Mouse (Mus musculus) erythroblast, adult 5-6 weeks (primary cell): ENCODE data around the gene Btd. TPM values are rescaled to one million over a fixed set of nuclear protein-coding genes. Genes with fewer than 3 reads are reported as not detected.

Source experiments
- ATAC-seq: replicated peaks from 2 replicates; pipeline ENCODE4 v1.8.0; 2016; ENCODE audit warnings: moderate number of reproducible peaks, mild to moderate bottlenecking, moderate TSS enrichment, inconsistent platforms; ENCODE audit not compliant: poor library complexity, low FRiP score, severe bottlenecking
- total RNA-seq, 2 experiments: library from RNA; stranded (forward) in 1 of 2; stranded (reverse) in 1 of 2; fragments of 150-400 nt in 1 of 2; fragments of 200-764, 138-1000 nt in 1 of 2; gene quantifications; 2 replicates each; pipeline versions ENCODE4 v1.2.3 to v1.2.4; 2015 to 2017; ENCODE audit warnings: low replicate concordance in 2 of 2

Gene Btd
- total RNA-seq, 2 experiments from 2014 or later: 5.3 to 18.3 TPM

DNA sequence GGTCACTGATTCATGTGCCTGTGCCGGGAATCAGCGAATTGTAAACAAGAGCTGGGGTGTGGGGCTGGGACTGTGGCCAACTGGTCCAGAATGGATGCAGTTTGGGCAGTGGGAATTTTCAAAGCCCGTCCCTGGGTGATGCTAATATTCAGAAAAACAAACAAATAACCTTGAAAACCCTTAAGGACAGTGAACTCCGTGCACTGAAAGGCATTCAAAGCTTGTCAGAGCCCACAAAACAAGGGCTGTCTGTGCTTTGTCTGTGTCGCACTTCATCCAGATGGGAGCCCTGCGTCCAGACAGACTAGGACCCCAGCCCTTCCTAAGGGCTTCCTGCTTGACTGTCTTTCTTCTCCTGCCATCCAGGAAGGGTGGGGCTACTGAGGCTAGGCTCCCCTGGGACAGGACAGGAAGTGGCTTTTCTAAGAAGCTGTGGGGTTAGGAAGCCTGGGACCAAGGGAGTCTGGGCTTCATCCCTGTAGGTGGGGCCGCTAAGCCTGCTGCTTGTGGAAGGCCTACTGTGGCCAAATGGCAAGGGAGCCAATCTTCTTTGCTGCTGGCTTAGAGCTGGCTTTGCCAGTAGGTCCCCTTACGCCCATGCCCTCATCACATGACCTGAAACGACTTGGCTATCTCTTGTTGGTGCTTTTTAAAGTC is 21.9 kb downstream of the Btd start:
- no peak for ATAC-seq

DNA sequence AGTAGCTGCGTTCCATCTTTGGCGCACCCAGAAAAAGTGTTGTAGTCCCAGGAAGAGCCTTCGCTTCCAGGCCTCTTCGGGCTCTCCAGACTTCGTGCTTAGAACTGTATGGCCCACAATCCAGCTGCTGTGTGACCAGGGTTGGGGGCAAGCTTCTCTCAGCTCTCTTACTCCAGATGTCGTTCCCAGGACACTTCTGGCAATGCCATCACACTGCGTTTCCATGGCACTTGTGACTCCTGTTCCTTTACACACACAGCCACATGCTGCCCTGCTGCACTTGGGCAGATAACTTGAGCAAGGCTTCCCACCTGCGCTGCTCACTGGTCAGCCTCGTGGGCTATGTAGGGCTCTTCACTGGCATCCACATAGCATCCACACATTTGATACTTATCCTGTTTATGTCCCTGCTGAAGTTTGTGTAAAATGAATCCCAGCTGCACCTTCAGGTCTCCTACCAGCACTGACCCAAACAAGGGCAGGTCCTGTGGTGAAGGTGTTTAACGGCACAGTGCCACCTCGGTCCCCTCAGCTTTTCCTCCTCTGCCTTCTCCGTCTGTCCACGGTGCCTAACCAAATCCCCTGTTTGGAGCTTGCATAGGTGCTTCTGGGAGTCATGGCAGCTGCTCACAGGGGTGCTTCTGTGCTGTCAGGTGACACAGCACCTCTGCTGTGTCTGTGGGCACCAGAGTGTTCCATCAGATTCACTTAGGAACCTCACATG is 22.7 kb downstream of the Btd start:
- no peak for ATAC-seq

DNA sequence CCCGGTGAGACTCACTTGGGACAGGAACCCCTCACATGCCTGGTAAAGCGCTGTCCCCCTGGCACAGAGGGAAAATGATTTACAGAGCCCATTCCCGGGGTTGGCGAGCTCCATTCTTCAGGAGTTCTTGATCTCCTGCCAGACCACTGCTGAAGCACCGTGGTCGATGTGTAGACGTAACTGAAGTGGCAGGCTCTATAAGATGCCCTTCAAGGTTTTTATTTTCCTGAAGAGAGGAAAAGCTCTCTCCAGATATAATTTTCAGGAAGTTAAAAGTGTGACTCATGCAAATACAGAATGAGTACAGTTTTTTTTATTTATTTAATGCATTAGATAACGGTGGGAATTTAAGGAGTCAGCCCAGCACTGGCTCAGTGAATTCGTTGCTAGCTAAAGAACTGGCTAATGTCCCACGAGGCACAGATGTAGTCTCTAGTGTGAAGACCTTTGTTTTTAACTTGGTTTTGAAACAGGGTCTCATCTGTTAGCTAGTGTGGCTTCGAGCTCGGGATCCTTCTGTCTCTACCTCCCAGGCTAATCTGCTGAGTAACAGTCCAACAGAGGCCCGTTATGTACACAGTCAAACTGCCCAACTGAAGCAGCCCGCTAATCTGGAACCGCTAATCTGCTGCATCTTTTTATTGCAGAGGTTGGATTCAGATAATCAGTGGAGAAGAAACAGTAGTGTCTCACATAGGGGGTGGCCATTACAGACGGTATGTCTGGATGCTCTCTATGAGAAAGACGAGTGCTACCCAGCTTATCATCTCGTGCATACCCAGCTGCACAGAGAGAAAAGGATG is 23.5 kb downstream of the Btd start:
- no peak for ATAC-seq

DNA sequence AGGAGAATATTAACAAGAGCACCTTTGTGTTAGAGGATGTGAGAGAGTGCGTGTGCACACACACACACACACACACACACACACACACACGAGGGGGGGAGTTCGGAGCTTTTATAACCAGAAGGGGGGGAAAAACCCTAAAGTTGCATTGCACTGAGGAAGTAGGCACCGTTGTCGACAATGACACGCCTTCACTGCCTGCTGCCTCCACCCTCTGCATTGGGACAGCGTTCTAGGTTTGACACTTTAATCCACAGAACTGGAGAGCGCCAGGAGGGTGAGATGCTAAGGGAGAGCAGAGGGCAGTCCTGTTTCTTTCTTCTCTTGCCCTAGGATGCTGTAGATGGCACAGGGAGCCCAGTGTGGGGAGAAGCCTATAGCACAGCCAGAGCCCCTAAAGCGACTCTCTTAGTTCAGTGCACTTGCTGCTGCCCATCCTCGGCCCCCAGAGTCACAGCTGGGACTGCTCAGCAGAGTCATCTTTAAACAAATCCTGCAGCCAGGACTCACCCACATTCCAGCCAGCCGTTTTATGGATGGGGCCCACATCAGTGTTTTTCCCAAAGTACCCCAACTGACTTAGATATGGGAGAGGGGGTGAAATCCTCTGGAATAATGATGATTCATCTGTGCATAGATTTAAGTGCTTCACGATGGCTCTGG is 24.2 kb downstream of the Btd start:
- no peak for ATAC-seq

DNA sequence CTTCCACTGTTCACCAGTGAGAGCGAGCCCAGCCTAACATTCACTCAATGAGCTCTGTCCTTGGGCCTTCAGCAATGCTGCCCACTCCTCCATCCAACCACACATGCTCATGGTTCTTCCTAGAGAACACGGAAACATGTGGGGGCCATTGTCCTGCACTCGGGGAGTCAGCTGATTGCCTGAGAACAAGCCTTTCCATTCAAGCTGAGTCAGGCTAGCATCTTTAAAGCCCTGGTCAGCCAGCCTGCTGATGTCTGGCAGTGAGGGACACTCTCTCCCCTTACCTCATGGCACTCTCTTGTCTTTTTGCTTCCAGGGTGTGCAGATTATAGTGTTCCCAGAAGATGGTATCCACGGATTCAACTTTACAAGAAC is 24.7 kb downstream of the Btd start:
- no peak for ATAC-seq

DNA sequence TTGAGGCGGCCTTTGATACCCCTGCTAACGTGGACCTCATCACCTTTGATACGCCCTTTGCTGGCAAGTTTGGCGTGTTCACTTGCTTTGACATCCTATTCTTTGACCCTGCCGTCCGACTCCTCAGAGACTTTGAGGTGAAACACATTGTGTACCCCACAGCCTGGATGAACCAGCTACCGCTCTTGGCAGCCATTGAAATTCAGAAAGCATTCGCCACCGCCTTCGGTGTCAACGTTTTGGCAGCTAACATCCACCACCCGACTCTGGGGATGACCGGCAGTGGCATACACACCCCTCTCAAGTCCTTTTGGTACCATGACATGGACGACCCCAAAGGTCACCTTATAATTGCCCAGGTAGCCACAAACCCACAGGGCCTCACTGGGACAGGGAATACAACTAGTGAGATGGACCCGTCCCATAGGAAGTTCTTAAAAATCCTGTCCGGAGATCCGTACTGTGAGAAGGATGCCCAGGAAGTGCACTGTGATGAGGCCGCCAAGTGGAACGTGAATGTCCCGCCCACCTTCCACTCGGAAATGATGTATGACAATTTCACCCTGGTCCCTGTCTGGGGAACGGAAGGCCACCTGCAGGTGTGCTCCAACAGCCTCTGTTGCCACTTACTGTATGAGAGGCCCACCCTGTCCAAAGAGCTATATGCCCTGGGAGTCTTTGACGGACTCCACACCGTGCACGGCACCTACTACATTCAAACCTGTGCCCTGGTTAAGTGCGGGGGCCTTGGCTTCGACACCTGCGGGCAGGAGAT is 26.3 kb downstream of the Btd start:
- ATAC-seq: no peak

DNA sequence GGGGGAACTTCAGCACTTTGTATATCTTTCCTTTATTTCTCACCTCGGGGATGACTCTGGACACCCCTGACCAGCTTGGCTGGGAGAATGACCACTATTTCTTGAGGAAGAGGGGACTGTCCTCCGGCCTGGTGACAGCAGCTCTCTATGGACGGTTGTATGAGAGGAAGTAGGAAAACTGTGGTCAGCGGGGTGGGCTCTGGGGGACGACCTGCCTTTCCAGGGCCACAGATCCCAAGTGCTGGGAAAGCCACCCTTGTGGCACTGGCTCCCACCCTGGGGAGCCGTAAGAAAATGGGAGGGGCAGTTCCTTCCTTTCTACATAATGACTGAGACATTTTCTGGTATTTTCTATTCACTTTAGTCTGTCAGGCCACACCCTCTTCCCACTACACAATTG is 26.9 kb downstream of the Btd start:
- no peak for ATAC-seq

DNA sequence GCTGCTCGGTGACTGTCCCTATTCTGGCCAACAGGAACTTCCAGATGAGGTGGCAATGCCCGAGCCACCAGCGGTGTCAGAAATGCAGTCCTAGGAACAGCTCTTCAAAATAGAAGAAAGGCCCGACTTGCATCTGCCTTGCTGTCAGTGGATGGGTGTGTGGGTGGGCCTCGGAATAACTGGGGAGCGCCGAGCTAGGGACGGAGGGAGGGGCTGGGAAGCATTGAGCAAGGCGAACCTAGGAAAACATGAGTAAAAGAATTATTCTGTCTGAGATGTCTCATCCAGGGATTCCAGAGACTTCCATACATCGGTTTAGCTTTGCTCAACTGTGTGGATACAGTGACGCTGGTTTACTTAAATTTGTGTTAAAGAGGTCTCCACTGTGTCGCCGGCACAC is 27.5 kb downstream of the Btd start:
- ATAC-seq: no peak

DNA sequence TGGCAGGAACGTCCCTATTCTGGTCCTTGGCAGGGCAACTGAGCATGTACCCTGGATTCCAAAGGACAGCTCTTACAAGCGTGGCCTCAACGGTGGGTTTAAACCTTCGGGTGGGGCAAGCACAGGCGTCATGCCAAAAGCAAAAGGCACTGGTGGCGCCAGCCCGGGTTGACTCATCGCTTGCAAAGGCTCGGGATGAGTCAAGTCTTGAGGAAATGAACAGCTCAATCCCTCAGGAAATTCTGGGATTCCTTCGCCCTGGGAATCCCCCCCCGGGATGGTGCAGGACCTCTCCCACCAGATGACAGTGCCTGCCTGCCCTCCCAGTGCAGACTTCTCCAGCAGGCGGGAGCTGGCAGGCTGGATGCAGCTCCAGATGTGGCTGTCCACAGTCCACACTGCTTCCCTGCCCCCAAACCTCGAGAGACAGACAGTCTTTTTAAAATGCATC is 28.4 kb downstream of the Btd start:
- ATAC-seq: no peak

DNA sequence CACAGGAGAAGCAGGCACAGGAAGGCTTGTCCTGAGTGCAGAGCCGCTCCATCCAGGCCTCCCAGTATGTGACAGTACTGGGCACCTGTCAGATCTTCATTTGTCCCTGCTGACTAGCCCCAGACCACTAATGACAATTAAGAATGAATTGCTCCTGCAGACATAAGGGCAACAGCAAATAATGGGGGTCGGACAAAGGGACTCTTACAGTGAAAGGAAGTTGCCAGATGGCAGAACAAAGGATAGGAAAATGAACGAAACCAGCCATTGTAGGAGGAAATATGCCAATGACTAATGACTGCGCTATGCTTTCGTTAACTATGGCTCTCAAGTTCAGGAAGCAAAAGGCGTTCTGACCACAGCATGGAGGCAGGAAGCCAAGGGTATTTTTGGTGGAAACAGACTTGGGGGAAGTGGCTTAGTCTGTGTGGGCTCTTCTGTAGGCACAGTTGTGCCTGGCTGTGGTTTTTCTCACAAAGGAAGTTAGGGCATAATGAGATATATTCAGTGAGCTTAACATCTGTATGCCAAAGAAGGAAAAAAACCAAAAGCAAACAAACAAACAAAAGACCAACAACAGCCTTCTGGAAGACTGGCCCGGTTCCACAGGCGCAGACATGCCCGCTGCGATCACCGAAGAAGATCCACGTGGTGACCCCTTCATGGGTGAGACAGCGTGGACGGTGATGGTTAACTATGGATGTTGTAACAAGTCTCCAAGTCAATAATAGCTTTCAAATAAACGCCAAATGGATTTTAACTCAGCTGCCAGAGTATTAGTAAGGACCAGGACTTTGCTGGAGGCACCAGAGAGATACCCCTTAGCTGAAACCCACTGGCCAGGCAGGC is 29.0 kb downstream of the Btd start:
- no peak for ATAC-seq

DNA sequence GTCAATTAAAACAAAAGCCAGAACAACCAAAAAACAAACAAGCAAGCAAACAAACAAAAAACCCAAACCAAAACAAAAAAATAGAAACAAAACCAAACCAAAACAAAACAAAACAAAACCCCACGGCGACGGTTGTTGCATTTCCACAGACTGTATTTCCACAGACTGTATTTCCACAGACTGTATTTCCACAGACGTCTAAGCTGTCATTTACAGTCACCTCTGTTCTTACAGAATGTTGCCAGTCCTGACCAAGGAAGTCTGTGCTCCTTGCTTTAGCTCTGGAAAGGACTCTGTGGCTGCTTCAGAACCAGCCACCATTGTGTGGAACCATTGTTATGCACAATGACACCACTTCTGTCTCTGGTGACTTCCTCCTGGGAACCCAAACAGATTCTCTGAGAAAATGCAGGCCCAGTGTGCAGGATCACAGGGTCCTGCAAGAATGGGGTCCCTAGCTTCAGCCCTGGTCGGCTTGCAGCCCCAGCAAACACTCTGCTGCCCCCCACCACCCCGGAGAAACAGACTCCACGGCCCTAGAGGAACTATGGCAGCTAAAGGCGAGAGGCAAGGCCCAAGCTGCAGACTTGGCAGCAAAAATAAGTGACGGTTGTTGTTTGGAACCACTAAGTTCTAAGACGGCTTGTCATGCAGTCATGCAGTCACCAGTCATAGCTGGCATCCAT is 30.9 kb downstream of the Btd start:
- ATAC-seq: no peak

DNA sequence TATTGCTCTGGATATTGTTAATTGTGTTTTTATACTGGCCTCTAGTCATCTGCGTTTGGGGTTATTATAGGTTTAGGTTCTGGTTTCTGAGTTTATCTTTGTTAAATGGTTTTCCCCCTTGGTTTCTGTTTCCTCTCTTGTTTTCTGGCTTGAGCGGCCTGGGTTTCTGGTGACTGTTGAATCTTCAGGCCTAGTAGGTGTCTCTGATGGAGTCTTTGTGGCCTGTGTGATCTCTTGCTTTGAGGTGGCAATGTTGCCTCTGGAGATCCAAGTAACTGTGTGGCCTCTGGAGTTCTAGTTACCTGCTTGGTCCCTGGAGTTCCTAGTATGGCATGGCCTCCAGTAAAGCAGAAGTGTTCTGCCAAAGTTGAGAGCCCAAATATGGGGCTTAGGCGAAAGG is 39.8 kb downstream of the Btd start:
- ATAC-seq: no peak

DNA sequence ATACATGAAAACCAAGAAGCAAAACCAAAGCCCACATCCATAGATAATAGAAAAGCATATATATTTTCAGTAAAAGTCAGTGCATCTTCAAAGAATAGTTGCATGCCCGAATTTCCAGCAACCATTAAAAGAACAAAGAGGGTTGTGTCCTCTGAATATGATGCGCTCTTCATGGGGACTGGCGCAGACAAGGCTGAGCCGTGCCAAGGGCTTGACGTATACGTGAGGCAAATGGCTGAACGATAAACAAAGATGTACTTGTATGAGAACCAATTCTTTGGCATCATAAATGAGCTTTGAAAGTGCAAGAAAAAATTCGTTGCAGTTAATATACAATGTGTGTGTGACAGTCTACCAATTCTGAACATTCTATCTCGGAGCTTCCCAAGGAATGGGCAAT is 40.5 kb downstream of the Btd start:
- no peak for ATAC-seq

DNA sequence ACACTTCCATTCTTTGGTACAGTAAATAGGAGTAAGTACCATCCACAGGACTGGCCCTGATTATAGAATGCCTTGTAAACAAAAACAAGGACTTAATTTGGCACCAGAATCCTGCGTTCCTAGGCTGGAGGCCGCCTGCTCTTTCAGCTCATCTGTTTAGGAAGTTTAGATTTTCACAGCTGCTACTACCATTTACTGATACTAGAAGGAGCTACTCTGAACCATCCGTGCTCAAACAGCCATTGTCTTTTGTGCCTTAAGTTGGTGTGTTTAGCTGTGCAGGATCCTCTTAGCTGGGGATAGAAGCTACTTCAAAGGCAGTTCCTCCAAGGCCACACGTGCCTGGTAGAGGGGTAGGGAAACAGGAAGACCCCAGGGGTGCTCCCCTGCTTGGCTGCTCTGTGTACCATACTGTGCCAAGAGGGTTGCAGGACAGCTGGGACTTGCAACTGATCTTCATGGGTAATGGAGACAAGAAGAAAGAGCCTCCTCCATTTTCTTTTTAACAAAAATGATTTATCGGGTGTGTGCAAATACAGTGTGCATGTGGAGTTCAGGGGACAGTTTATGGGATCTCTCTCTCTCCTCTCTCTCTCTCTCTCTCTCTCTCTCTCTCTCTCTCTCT is 41.2 kb downstream of the Btd start:
- no peak for ATAC-seq

DNA sequence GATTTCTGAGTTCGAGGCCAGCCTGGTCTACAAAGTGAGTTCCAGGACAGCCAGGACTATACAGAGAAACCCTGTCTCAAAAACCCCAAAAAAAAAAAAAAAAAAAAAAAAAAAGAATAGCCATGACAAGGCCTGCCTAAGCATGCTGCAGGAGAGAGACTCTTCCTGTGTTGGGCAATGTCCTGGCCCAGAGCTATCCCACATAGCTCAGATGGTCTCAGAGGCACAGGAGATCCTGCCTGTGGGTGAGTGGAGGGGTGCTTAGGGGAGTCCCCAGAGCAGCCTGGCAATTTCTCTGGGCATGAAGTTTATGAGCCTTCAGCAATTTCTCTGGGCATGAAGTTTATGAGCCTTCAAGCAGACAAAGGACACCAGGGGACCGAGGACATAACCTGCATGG is 42.8 kb downstream of the Btd start:
- no peak for ATAC-seq

DNA sequence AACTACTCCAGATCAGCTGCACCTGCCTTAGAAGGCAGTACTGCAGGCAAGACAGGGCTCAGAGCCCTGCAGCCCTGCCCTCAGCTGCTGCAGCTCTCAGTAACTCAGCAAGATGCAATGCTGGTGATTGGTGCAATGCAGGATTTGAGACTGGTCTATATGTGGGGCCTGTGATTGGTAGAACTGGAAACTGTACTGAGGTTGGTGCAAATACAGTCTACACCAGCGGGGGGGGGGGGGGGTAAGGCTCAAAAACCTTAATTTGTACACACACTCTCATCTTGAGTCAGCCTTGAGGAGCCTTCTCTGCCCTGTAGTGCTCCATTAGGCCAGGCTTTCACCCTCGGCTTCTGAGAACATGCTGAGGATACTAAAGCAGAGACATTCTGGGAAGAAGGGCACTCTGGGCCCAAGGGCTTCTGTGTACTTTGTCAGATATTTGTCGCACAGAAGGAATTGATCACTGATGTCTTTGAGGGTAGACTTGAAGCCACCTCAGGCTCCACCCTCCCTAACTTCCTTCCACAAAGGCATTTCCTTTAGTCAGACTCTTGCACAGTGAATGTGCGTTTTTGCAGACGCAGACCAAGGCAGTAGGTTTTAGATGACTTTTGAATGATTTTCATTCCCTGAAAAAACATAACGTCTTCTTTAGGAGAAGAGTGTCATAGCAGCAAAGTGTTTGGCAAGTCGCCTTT is 43.7 kb downstream of the Btd start:
- ATAC-seq: no peak

DNA sequence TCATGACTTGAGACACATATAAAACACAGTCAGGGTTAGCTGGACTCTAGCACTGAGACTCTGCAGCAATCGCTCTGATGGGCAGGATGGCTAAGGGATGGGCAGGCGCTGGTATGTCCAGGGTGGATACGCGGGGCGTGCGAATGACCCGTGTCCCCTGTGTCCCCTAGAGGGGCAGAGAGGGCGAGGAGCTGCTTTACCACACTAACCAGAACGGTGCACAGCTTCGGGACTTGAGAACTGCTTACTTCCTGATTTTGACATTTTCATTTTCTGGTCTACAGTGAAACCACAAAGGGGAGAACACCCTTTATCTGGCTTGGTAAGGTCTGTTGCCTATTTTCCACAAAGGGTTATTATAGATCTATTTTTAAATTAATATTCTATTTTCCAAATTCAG is 44.9 kb downstream of the Btd start:
- no peak for ATAC-seq
